Mouse (Mus musculus) cerebellum, adult 2 months (tissue): ENCODE measurements around the gene Pgbd5.

Source experiments
- CTCF ChIP-seq: fragments of 200-500 bp; IDR thresholded peaks from 2 replicates; pipeline ENCODE4 v1.5.1; 2011; ENCODE audit warnings: low read depth, mild to moderate bottlenecking, control low read depth, low read length, moderate library complexity, borderline replicate concordance; ENCODE audit not compliant: insufficient read depth
- POLR2A ChIP-seq: fragments of 200-500 bp; IDR thresholded peaks from 2 replicates; pipeline ENCODE4 v1.6.1; 2011; ENCODE audit warnings: low read length, control low read depth, borderline replicate concordance; ENCODE audit not compliant: insufficient read depth

DNA sequence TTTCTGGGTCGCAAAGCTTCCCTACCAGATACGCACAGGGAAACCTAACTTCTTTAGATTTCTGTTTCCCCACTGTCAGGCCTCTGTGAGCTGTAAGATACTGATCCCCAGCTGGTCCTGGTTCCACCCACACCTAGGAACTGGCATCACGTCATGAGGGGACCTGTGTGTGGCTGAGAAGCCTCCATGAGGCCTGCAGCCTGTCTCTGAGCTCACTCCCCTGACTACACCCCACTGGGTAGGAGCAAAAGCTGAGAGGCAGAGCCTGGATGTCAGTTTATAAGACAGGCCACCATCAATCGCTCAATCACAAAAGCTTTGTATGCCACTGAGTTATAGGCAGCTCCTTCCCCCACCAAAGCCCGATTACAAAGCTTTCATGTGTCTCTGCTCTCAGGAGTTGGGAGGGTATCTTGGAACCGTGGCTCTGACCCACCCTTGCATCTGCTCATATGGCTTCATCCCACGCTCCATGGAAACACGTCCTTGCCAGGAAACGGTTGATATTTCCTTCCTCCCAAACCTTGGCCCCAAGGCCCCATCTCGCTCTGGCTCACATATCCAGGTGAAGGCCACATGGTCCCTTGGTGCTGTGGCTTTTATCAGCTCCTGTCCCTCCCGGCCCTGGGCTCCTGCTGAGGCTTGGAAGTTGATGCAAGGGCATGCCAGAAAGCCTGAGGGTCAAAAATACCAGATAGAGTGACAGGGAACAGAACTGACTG lies 26.1 kb downstream of the Pgbd5 start:
- no peak for TF ChIP-seq CTCF
- no peak for TF ChIP-seq POLR2A
